Mouse (Mus musculus) spleen, adult 2 months (tissue): Measurements from ENCODE around the gene Pdlim3.

ENCODE experiments used
- CTCF ChIP-seq: fragments of 200-500 bp; IDR thresholded peaks from 2 replicates; pipeline ENCODE4 v1.5.1; 2011; ENCODE audit warnings: mild to moderate bottlenecking, inconsistent platforms; ENCODE audit not compliant: insufficient read depth, insufficient read length, insufficient replicate concordance; ENCODE audit errors: extremely low read depth
- POLR2A ChIP-seq: fragments of 200-500 bp; IDR thresholded peaks from 2 replicates; pipeline ENCODE4 v1.6.1; 2011; ENCODE audit warnings: low read depth, low read length, inconsistent platforms

GRCm38 (mm10) chr8:45885202-45885685 lies at the start of gene Pdlim3:
- TF ChIP-seq POLR2A (no peak), CTCF (no peak)
